ENCODE assay signal across 8 mouse cellular contexts in genomic region chr14:75130501-75131318, GRCm38 (mm10). TPM values are rescaled to one million over a fixed set of nuclear protein-coding genes. Genes with fewer than 3 reads are reported as not detected.
DNase-seq lines count a peak whose midpoint lies in the region; ATAC-seq lines count a peak whose summit lies in the region.

Gene Lrrc63 (minus strand): TSS chr14:75130881.
Gene Lcp1 (plus strand): TSS chr14:75131101.

- DNase-seq in ZHBTc4 (ENCODE audit: low read depth, low spot score) = peak; percentile 65
- peak; percentile 33 to 40 for DNase-seq in gastrocnemius, adult 8-10 months (ENCODE audit: low spot score in 2 of 2)
- peak; percentile 54 for DNase-seq in hindlimb bud, embryonic 11.5 days (ENCODE audit: extremely low spot score, low read depth, low spot score)
- DNase-seq in left cerebral cortex, adult 9 months (ENCODE audit: low spot score in 2 of 2) = peak; percentile 9 to 56
- peak; percentile 24 to 42 for DNase-seq in right cerebral cortex, adult 2 months (ENCODE audit: low spot score in 2 of 2)
- peak; percentile 82 for DNase-seq in urinary bladder, postnatal 14 days (ENCODE audit: low spot score)

- no peaks in the 10 kb centered on the region for H3K9me3 ChIP-seq in megakaryocyte, embryonic 14.5 days

- H3K36me3 ChIP-seq in megakaryocyte, embryonic 14.5 days (replicated peaks; ENCODE audit: low read length) = no peaks in the 10 kb centered on the region

- H3K27me3 ChIP-seq in megakaryocyte, embryonic 14.5 days (replicated peaks) = peaks cover 22% of the 10 kb centered on the region

- H3K4me3 ChIP-seq in megakaryocyte, embryonic 14.5 days (replicated peaks) = peak within 1 kb of the TSS; percentile 93

- ATAC-seq in common myeloid progenitor, adult 5-6 weeks (replicated peaks; ENCODE audit: low read depth, poor library complexity, severe bottlenecking) = peak; percentile 91

- peaks cover 13% of the 10 kb centered on the region for H3K4me1 ChIP-seq in megakaryocyte, embryonic 14.5 days

RNA-seq across cellular contexts. Expression of gene Lrrc63, which starts in this region (rescaled TPM):
- total RNA-seq in common myeloid progenitor, adult 5-6 weeks (2017) = not detected in 2 replicates
- total RNA-seq in gastrocnemius, adult 8-10 months (2022) = not detected
- not detected in 2 replicates for polyA plus RNA-seq in megakaryocyte, embryonic 14.5 days (2012; ENCODE audit: insufficient read depth, low replicate concordance)

RNA-seq across cellular contexts. Expression of gene Lcp1, which starts in this region (rescaled TPM):
- total RNA-seq in common myeloid progenitor, adult 5-6 weeks (2017) = 244 and 283 TPM in 2 replicates
- 1 to 10 TPM; 1.0 to 2.6 (median 1.7) TPM for total RNA-seq in gastrocnemius, adult 8-10 months (2022)
- polyA plus RNA-seq in megakaryocyte, embryonic 14.5 days (2012; ENCODE audit: insufficient read depth, low replicate concordance) = 0.66 and 7.1 TPM in 2 replicates

Comparison
In these comparisons a context has a peak if more than half of its experiments do, and no peak if none do; other contexts are left out.
1. Peak in every context shown above with its lines: DNase-seq, ATAC-seq and H3K4me3 ChIP-seq.
2. RNA of gene Lcp1 (total RNA-seq): 244 to 283 TPM in common myeloid progenitor, adult 5-6 weeks; 1.0 to 2.6 TPM in gastrocnemius, adult 8-10 months; every median in the first group is over 10 times any median in the second.